Mouse (Mus musculus): Measurements from ENCODE around the gene Dlg2.

DNA sequence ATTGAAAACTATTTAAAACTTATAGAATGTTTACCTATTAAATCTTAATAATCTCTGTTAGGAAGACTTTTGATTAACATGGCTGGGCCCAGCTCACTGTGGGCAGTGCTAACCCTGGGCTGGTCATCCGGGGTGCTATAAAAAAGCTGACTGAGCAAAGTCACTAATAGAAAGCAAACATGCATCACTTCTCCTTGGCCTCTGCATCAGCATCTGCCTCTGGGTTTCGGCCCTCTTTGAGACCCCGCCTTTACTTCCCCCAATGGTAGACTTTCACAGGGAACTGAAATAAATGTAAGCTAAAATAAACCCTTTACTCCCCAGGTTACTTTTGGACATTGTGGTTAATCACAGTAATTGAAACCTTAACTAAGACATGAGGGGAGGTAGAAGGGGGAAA, 1264.3 kb downstream of the Dlg2 start:
- no peak for TF ChIP-seq CTCF (IDR thresholded peaks at IDR 0.05; ENCODE audit: control insufficient read depth, insufficient read depth, insufficient read length)
- no peak for TF ChIP-seq MAX (IDR thresholded peaks at IDR 0.05)
- no peak for TF ChIP-seq USF1 (IDR thresholded peaks at IDR 0.05; ENCODE audit: low read depth)
- no peak for TF ChIP-seq MYOD1 (IDR thresholded peaks at IDR 0.05; ENCODE audit: control insufficient read depth, insufficient read length, low read depth)
- TF ChIP-seq CEBPB (IDR thresholded peaks at IDR 0.05; ENCODE audit: low read depth) = no peak
- TF ChIP-seq MYOG (IDR thresholded peaks at IDR 0.05; ENCODE audit: control insufficient read depth, extremely low read depth, insufficient read length) = no peak

Data from C2C12 (cell line).